Mouse (Mus musculus) Patski (cell line): Measurements from ENCODE around the gene Sf3a2. TPM values are rescaled to one million over a fixed set of nuclear protein-coding genes. Genes with fewer than 3 reads are reported as not detected.

Experiments used
- ATAC-seq: fragments of 100-300 bp; one replicate; pipeline ENCODE4 v1.8.0; 2021
- CTCF ChIA-PET: fragments of 350-600 bp; sonication (Branson Sonifier 250); formaldehyde crosslinking; loops from one replicate; lab custom pipeline; 2022; ENCODE audit warnings: inconsistent platforms; lab: Charles Lee
- POLR2A ChIA-PET: fragments of 350-600 bp; sonication (Branson Sonifier 250); formaldehyde crosslinking; loops from one replicate; lab custom pipeline; 2022; ENCODE audit warnings: antibody characterized with exemption, inconsistent platforms; lab: Charles Lee
- DNase-seq: peaks from one replicate; pipeline ENCODE4 v3.0.0-alpha.2; 2011; ENCODE audit warnings: low read depth, low spot score
- H3K27me3 ChIP-seq: fragments of 371-371 bp; one replicate; pipeline ENCODE4 v1.5.1; 2021
- CTCF ChIP-seq: fragments of 100-300 bp; IDR thresholded peaks from one replicate; pipeline ENCODE4 v1.5.1; 2021
- in situ Hi-C: fragments of 300-500 bp; cut with MboI; formaldehyde crosslinking; loops from 3 replicates; pipeline ENCODE4 v1.11.1; 2018; ENCODE audit warnings: low pct_unique_long_range_greater_than_20kb, mixed read lengths
- polyA plus RNA-seq: library from polyadenylated mRNA; unstranded; gene quantifications from one replicate; pipeline ENCODE4 v1.2.3, GENCODE M21; 2021

Gene Sf3a2
- polyA plus RNA-seq, 1 experiment from 2014 or later: 66.7 TPM

DNA sequence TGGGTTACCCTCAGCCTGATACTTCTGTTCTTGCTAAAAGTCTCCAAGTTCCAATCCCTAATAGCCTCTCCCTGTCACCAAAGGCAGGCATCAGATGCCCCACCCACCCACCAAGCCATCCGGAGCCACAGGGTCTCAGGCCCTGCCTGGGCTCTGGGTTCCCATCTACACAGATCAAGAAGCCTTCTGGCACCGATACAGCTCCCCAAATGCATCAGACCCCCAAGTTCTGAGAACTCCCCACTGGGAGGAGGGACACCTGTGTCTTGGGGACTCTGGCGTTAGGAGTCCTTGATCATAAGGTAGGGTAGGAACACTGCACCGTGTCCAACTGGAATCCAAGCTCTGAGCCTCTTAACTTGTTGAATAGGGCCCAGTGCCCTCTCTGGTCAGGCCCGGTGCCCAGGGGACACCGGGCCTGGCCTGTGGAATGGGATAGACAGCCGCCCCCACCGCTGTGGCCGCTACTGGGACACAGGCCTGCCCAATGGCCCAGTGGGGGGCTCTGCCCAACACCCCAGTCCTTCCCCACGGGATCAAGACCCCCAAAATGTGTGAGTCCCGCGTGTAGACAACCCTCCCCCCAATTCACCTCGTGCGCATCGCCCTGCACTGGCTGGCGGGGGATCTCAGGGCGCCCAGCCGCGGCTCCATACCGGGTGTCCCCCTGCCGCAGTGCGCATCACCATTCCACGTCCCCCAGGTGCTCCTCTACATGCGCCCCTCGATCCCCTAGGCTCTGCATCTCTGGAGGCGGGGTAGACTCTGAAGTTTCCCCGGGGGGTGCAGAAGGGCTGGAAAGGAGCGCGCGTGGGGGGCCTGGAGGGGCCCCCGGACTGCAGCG, 45.3 kb downstream of the Sf3a2 start:
- ChIA-PET CTCF (interaction anchor here (1.4 kb wide), 1 partner anchor 15 kb away, joined by 4 read pairs; no protein-coding TSS in a partner anchor), POLR2A (interaction anchor here (0.6 kb wide), 1 partner anchor 16 kb away, joined by 3 read pairs; no protein-coding TSS in a partner anchor)
- ATAC-seq (peak; percentile 6), DNase-seq (no peak)
- in situ Hi-C loops: no loop called here
- peaks cover 27% of the 10 kb centered on the region for H3K27me3 ChIP-seq
- TF ChIP-seq CTCF: no peak

DNA sequence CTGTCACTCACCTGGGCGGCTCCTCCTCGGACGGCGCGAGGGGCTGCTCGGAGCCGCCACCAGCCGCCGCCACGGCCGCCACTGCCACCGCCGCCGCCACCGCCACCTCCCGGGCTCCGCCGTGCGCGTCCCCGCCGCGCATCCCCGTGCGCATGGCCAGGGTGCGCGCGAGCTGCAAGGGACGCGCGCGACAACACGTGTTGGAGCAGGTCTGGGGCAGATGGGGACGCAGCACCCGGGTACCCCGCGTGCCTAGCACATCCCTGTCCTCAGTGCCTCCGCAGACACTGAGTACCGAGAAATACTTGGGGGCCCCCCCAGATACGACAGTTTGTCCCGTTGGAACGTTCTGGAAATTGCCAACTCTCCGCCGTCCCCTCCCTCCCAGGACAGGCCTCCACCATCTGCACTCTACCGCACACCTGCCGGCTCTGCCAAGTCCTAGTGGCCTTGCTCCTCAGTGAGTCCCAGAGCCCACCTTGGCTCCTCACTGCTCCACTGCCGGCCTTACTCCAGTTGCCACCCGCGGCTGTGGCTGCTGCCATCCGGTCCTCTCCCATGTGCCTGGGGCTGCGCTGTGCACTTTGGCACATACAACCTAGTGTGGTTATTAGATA, 46.0 kb downstream of the Sf3a2 start, which contains the start of gene Lingo3:
TSS of gene Lingo3 (minus strand) at position 109 of the 617 bp plus-strand sequence.
- DNase-seq: no peak
- no peak for ATAC-seq
- TF ChIP-seq CTCF: no peak
- ChIA-PET POLR2A (no interaction called here), CTCF (interaction anchor here (1.9 kb wide), 1 partner anchor 14 kb away, joined by 5 read pairs; no protein-coding TSS in a partner anchor)
- in situ Hi-C loops: no loop called here
- peaks cover 27% of the 10 kb centered on the region for H3K27me3 ChIP-seq

DNA sequence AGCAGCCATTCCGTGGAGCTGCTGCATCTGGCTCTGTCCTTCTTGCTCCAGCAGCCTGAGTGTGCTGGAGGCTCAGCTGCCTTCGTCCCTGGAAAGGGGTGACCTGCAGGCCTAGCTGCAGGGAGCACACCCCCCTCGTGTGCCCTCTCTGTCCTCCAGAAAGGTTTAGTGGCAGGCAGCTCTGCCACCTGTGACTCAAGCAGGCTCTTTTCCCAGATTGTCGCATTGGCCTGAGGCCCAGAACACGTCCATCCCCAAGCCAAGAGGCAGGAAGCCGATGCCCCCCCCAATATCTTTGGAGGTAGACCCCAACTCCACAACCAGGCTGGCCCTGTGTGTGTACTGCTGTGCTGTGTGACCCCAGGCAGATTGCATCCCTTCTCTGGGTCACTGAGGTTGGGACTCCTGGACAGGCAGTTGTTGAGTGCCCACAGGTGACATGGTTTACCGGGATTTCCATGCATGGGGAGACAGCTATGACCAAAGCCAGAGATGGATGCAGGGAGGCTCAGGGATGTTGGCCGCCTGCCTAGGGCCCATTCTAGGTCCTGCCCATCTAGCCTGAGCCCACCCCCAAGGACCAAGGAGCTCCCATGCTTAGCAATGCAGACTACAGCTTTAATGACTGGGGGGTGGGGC, 47.2 kb downstream of the Sf3a2 start:
- no peak for DNase-seq
- no peak for ATAC-seq
- ChIA-PET CTCF (interaction anchor here (1.9 kb wide), 1 partner anchor 13 kb away, joined by 5 read pairs; no protein-coding TSS in a partner anchor), POLR2A (interaction anchor here (1.1 kb wide), 2 partner anchors 10 to 13 kb away, joined by 4 read pairs; no protein-coding TSS in a partner anchor)
- no peak for TF ChIP-seq CTCF
- in situ Hi-C loops: no loop called here
- peaks cover 27% of the 10 kb centered on the region for H3K27me3 ChIP-seq

DNA sequence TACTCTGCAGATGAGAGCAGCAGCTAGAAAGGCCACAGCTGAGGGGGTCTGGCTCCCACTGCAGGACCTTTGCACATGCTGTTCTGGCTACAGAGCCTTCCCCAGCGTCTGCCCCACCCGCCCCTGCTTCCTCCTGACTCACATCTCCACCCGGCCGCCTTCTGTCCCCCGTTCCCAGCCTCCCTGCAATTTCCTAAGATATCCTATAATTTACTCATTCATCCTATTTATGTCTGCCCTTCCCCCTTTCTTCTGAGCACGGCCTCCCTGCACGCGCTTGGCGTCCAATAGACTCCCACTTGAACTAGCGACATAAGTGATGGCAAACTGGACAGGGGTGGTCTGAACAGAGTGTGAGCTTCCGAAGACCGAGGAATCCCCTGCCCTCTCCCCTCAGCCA, 47.7 kb downstream of the Sf3a2 start:
- H3K27me3 ChIP-seq: peaks cover 27% of the 10 kb centered on the region
- TF ChIP-seq CTCF: no peak
- no peak for DNase-seq
- POLR2A ChIA-PET: interaction anchor here (1.1 kb wide), 2 partner anchors 10 to 12 kb away, joined by 4 read pairs; no protein-coding TSS in a partner anchor
- CTCF ChIA-PET: interaction anchor here (1.9 kb wide), 1 partner anchor 12 kb away, joined by 5 read pairs; no protein-coding TSS in a partner anchor
- in situ Hi-C loops: no loop called here
- ATAC-seq: no peak

DNA sequence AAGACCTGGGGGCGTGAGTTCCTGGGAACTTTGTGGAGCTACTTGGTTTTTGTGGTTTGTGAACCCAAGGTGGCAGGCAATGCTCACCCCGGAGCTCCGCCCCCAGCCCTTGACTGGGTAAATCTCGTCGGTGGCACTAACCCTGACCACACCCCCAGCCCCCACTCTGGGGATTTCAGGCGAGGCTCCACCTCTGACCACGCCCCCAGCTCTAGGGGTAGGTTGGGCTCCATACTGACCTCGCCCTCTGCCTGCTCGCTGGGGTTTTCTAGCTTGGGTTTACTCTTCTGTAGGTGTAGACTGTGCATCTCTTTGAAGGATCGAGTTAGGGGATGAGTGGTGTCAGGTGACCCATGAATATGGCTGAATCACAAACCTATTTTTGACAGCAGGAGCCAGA, 50.6 kb downstream of the Sf3a2 start:
- in situ Hi-C loops: no loop called here
- H3K27me3 ChIP-seq: peaks cover 13% of the 10 kb centered on the region
- CTCF ChIA-PET: no interaction called here
- POLR2A ChIA-PET: no interaction called here
- ATAC-seq: no peak
- no peak for TF ChIP-seq CTCF
- no peak for DNase-seq

Other genes starting within 250 kb of the Sf3a2 start
- 32.2 TPM for gene Rexo1, start 236.6 kb upstream of the Sf3a2 start, polyA plus RNA-seq
- 18.7 TPM for gene Klf16, start 220.9 kb upstream of the Sf3a2 start, polyA plus RNA-seq
- gene Abhd17a, start 207.9 kb upstream of the Sf3a2 start, polyA plus RNA-seq: 74.3 TPM
- 76.6 TPM for gene Scamp4, start 195.3 kb upstream of the Sf3a2 start, polyA plus RNA-seq
- 4.7 TPM for gene Adat3, start 195.3 kb upstream of the Sf3a2 start, polyA plus RNA-seq
- 1.7 TPM for gene Gm49322, start 192.2 kb upstream of the Sf3a2 start, polyA plus RNA-seq
- gene Csnk1g2, start 175.4 kb upstream of the Sf3a2 start, polyA plus RNA-seq: 164 TPM
- 70.4 TPM for gene Btbd2, start 141.1 kb upstream of the Sf3a2 start, polyA plus RNA-seq
- gene Mknk2, start 120.1 kb upstream of the Sf3a2 start, polyA plus RNA-seq: 124 TPM
- 15.9 TPM for gene Mob3a, start 96.2 kb upstream of the Sf3a2 start, polyA plus RNA-seq
- 12.0 TPM for gene Izumo4, start 96.0 kb upstream of the Sf3a2 start, polyA plus RNA-seq
- 103 TPM for gene Ap3d1, start 55.9 kb upstream of the Sf3a2 start, polyA plus RNA-seq
- gene Dot1l, start 43.0 kb upstream of the Sf3a2 start, polyA plus RNA-seq: 24.0 TPM
- gene Plekhj1, start 428 bp downstream of the Sf3a2 start, polyA plus RNA-seq: 77.0 TPM
- 0.47 TPM for gene Amh, start 7.0 kb downstream of the Sf3a2 start, polyA plus RNA-seq
- not detected for gene Jsrp1, start 15.3 kb downstream of the Sf3a2 start, polyA plus RNA-seq
- gene Oaz1, start 28.5 kb downstream of the Sf3a2 start, polyA plus RNA-seq: 618 TPM
- gene Lingo3, start 45.8 kb downstream of the Sf3a2 start, polyA plus RNA-seq: 0.10 TPM
- gene Lsm7, start 57.0 kb downstream of the Sf3a2 start, polyA plus RNA-seq: 77.8 TPM
- 36.8 TPM for gene Sppl2b, start 57.1 kb downstream of the Sf3a2 start, polyA plus RNA-seq
- gene Tmprss9, start 73.7 kb downstream of the Sf3a2 start, polyA plus RNA-seq: 0.04 TPM
- gene Timm13, start 102.8 kb downstream of the Sf3a2 start, polyA plus RNA-seq: 253 TPM
- gene Lmnb2, start 120.0 kb downstream of the Sf3a2 start, polyA plus RNA-seq: 24.7 TPM
- 53.8 TPM for gene Gadd45b, start 131.9 kb downstream of the Sf3a2 start, polyA plus RNA-seq
- gene Gng7, start 216.7 kb downstream of the Sf3a2 start, polyA plus RNA-seq: 7.2 TPM
- gene Diras1, start 227.5 kb downstream of the Sf3a2 start, polyA plus RNA-seq: 0.33 TPM
- gene Slc39a3, start 239.2 kb downstream of the Sf3a2 start, polyA plus RNA-seq: 14.3 TPM